Mouse (Mus musculus): ENCODE data around the gene Shc3. TPM values are rescaled to one million over a fixed set of nuclear protein-coding genes. Genes with fewer than 3 reads are reported as not detected.

Gene Shc3
- total RNA-seq, 2 experiments from 2014 or later: 179 to 203 TPM

DNA sequence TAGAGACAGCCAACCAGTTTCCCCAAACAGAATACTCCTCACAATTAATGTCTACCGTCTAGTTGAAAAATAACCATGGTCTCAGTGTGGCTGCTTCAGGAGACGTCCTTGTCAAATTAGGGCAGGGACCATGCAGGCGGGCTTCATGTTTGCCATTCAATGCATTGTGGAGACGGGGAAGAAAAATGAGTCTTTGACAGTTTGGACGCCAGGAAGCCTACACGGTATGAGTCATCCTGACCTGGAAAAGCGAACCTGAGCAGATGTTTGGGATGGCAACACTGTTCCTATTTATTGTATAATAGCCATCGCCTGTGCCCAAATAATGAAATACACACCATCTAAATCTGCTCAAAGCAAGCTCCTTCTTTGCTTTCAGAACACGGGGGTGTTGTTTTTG is 83.9 kb downstream of the Shc3 start:
- no peak for DNase-seq (ENCODE audit: low spot score in 2 of 2)

DNA sequence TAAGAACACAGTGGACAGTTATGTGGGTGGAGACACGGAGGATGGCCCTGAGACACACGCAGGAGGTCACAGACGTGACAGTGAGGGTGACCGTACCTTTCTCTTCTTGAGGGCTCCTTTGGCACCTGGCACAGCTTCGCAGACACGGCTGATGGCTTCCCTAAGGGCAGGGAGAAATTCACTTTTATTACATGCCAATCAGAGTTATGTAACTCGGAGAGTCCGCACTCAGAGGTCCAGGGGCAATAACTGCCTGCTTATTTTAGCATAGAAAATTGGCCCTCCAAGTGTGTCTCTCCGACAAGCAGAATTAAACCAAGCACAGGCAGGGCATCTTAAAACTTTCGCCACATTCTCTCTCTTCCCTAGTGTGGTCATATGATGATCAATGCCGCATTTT is 86.4 kb downstream of the Shc3 start:
- DNase-seq (ENCODE audit: low spot score in 2 of 2): no peak

DNA sequence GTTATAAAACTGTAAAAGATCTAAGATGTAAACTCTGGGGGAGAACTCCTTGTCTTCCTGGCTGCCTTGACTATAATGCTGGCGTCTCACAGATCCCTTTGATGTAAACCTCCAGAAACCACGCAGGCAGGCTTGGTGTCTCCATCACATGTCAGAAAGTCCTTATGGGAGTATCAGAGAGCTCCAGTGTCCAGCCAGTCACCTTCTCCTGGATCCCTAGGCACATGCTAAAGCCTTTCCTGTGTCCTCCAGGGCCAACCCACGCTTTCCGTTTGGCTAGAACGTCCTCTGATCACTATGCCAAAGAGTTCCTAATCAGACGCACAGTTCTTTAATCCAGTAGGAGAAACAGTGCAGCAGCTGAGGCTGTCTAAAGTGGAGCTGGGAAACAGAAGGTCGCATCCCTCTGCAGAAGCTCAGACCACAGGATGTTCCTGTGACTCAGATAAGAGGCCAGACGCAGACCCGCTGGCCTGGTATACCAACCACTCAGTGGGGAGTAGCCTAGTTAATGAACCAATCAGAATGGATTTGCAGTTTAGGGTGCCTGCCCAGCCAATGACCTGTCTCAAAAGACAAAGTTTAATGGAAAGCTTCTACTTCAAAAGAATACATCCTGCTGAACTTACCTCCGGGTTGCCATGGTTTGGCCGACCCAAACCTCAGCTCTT is 88.7 kb downstream of the Shc3 start:
- DNase-seq (ENCODE audit: low spot score in 2 of 2): no peak

DNA sequence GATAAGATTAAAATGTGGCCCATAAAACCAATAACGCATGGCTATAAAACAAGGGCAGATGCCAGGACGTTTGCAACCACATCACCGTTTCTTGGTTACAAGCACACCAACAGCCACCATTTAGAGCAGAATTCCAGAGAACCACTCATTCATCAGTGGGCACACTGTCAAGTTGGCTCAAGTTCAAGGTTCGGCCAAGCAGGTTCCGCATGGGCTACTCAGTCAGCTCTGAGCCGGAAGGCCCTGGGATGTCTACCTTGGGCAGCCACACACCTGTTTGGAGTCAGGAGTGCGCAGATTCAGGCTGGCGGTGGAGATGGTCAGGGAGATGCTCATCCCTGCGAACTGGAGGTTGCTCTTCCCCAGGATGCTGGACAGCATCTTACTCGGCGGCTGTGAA is 89.4 kb downstream of the Shc3 start:
- peak in 1 of 2 experiments; percentile 18 for DNase-seq (ENCODE audit: low spot score in 2 of 2)

DNA sequence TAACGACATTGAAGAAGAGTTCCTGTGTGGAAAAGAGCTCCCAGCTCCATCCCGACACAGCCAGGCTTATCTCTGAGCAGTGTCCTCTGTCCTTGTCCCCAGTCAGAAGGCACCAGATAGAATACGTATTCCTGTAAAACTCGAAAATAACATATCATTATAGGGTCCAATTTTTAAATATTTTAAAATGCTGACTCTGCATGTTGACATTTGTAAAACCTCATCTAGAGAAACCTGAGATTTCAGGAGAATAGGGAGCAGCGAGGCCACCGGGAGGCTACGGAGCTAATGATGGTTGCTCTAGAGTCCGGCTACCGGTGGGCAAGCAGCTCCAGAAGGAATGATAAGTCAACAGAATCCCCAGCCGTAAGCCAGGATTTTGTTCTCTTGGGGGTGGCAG is 92.2 kb downstream of the Shc3 start:
- no peak for DNase-seq (ENCODE audit: low spot score in 2 of 2)

DNA sequence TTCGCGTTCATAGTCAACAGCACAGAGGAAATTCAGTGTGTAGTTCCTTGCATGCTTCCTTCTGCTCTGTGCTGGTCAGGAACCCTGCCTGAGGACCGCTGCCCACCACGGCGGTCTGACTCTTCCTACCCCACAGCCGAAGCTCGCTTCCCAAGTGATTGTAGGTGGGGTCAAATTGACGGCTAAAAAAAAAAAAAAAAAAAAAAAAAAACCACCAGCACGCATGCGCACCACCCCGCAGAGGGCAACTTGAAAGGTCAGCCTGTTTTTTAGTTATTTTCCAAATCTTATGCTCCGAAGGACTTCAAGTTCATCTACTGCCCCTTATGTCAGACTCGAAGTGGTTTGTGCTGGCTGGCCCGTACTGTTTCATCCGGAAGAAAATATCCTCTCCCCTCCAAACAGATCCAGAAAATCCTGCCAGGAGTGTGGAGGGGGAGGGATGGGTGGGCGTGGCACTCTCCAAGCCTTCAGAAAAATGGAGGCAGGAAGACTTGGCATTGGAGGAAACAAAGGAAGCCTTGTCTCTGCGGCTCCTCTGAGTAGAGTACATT is 100.4 kb downstream of the Shc3 start:
- DNase-seq (ENCODE audit: low spot score in 2 of 2): no peak

DNA sequence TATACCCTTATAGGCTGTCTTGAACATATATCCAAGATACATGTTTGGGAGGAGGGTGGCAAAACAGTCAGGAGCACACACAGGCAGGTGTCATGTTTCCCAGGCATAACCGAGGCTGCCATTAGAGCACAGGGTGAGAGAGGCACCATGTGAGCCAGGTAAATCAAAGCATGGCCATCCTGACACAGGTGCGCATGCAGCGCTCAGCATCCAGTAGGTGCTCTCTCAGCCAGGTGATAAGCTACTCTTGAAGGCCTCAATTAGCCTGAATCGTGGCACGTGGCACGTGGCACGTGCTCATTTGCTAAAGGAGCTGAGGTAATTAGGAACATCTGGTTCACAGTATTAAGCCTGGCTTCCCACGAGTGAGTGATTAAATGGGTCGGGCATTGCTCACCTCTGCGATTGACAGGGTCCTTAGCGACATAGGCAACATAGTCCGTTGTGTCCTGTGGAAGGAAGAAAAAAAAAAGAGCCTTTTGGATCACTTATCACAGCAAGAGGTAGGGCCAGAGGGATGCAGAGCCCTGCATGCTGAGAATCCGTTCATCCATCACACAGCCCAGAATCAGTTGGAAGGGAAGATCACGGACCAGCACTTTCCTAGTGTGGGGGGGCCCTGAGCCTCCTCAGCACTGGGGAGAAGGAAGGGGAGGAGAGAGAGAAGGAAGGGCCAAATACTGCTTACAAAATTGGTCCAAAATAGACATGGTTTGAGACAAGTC is 102.9 kb downstream of the Shc3 start:
- no peak for DNase-seq (ENCODE audit: low spot score in 2 of 2)

DNA sequence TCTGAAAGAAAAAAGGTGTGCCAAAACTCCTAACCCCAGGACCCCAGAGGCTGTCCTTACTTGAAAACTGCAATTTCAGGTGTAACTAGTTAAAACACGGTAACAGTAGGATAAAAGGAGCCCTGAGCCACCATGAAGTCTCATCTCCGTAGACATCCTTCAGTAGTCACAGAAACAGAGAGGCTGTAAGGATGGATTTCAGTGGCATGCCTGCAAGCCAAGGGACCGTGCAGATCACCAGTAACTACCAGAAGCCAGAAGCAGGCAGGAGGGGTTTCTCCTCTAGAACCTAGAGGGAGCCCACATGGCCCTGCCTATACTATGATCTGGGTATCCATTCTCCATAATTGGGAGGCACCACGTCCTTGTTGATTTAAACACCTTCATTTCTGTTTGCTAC is 104.9 kb downstream of the Shc3 start:
- DNase-seq (ENCODE audit: low spot score in 2 of 2): no peak

DNA sequence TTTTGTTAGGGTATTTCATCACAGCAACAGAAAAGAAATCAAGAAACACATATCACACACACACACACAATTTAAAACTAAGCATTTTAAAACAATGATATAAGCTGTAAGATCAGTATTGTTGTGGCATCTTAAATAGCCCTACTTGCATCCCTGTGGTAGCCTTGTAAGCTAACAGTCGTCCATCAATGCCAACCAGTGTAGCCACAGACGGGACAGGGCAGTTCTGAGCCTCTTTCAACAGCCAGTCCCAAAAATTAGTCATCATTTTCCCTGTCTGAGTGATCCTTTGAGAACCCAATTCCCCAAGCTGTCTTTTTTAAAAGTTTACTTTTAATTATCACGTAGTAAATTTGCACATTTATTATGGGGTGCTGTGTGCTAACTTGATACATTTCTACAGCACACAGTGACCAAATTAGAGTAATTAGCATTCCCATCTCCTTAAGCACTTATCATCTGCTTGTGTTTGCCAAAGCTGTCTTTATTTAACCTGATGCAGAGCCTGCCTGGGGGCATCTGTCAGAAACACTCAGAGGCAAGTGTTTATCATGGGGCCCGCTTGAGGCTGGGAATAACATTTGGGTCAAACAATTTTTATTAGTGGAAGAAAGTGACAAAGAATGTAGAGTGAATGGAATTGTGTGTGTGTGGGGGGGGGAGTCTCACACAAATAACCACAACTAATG is 112.9 kb downstream of the Shc3 start:
- no peak for DNase-seq (ENCODE audit: low spot score in 2 of 2)

DNA sequence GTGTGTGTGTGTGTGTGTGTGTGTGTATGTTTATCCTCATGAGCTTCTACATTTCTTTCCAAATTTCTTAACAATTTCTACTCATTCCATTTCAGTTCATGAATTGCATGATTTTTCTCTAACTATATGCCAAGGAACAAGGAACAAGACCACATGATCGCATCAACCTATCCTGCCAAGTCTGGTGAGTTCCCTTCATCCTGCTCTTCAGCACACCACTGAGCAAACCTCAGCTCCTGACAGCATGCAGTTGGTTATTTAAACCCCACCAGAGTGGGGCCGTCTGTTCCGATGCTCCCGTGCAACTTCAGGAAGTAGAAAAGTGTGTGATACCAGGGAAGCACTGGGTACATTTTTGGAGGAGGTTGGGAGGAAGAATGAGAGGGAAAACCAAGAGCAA is 122.7 kb downstream of the Shc3 start:
- no peak for DNase-seq (ENCODE audit: low spot score in 2 of 2)

DNA sequence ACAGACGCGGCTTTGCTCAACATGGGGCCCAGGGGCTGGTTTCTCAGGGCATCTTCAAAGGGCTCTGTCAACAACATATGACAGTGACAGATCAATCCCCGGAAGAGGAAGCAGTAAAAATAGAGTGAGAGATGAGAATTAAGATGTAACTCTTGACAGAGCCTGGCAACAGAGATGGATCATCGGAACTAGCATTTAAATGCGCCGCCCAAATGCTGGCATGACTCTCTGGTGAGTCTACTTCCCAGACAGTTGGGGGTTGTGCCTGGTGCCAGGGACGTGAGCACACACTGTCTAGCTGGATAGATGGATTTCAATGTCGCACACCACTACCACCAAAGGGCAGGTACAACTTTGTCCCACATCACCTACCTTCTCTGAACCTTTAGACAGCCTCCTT is 126.3 kb downstream of the Shc3 start:
- no peak for DNase-seq (ENCODE audit: low spot score in 2 of 2)

DNA sequence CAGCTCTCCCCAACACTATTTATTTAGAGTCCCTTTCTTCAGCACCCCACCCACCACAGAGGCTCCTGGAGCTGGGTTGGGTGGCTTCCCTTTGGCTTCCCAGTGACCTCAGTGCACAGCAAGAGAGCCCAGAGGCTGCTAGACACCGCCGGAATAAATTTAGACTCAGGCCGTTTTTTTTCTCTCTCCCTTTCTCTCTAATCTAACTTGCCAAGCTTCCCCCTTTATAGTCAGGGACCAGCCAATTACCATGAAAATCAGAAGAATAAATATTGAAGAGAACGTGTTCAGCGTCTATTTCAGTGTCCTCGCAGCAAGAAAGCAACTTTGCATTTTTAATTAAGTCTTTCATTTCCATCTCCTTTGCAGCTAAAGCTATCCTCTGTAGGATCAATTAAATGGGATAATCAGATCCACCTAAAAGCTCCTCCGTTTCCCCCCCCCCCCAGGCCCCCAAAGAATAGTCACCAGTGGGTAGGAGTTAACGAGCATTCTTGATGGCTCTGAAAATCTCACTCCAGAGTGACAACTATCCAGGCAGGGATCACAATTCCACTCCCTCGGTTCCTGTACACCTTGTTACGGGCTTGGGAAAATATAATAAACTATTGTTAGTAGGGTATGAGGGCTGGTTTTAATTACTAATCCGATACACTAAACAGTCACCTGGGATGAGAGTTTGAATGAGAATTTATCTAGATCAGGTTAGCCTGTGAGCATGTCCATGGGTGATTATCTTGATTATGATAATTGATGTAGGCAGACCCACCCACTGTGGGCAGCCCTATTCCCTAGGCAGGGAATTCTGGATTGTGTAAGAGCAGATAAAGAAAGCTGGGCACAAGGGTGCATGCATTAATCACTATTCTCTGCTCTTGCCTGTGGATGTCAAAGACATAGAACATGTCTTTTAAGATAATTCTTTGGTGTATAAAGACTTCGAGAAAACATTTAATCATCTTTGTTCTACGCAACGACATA is 131.8 kb downstream of the Shc3 start:
- DNase-seq (ENCODE audit: low spot score in 2 of 2): no peak

DNA sequence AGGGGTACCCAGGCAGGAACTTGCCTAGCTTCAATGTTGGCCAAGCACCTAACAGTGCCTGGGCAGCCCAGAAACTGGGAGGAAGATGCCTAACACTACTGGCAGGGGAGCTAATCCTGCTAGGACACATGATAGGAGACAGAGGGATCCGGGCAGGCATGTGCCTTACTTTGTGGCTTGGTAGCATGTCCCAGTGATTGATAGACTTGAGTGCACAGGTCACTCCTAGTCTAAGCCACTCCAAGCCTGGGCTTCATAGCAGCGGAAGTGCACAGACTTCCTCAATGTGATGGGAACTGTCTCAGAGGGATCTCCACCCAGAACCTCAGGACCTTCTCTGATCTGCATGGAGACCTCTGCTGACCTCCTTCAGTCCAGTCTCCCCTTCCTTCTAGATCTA is 134.1 kb downstream of the Shc3 start:
- no peak for DNase-seq (ENCODE audit: low spot score in 2 of 2)

DNA sequence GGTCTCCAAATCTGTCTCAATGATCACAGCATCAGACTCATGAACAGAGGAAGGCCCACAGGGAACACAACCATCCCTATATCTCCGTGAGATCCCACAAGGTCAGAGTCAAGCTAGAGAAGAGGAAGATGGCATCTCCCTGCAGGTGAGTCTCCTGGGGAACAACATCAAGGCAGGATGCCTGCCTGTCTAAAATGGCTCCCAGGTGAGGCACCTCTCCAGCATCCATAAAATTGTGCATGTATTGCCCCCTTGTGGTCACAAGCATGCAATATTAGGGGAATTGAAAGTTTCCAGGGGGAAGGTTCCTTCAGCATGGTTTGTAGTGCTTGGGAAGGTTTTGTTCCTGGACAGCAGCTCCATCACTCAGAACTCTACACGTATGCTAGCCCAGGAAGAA is 134.8 kb downstream of the Shc3 start:
- no peak for DNase-seq (ENCODE audit: low spot score in 2 of 2)

DNA sequence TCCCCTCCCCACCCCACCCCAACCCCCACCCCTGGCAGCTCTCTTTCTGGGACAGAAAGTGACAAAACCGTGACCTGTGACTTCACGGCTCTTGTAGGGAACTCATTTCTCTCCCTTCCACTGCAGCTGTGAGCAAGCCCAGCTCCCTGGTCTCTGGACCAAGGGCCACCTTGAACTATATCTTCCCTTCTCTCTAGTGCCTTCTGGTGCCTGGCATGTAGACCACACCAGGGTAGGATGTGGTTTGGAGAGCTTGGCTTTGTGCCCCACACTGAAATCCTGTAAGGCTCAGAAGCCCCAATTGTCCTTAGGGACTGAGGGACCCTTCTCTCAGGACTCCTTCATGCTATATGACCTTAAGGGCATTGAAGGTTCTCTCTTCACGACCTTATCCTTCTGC is 135.8 kb downstream of the Shc3 start:
- DNase-seq (ENCODE audit: low spot score in 2 of 2): no peak

DNA sequence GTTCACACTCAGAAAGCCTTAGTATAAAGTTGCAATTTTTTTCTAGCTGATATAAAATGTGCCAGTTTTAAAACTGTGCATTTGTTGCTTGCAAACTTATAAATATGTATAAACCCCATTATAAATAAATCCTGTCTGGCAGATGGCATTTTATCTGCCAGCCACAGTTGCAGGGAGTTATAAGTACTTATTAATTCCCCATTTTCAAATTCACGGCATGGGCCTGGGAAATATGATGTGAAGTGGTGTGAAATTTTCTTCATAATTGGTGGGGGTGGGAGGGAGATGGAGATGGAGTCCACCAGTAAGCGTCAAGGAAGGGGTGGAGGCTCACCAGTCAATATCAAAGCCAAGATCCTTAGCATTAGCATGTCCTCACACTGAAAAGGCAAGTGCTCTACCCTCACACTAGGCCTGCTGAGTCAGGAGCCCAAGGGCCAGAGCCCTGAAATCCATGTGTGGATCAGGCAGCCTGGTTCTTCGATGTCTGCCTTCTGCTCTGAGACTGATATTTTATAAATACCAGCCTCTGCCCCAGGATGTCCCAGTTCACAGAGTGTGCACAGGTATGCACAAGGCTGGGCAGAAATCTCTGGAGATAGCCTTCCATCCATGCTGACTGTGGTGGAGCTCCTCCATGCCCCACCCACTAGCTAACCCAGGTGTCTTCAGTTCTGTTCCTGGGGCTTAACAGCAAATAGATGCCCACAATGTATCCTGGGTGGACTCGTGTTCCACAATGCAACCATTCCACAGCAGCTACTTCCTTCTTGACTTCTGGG is 143.4 kb downstream of the Shc3 start:
- DNase-seq (ENCODE audit: low spot score in 2 of 2): no peak

DNA sequence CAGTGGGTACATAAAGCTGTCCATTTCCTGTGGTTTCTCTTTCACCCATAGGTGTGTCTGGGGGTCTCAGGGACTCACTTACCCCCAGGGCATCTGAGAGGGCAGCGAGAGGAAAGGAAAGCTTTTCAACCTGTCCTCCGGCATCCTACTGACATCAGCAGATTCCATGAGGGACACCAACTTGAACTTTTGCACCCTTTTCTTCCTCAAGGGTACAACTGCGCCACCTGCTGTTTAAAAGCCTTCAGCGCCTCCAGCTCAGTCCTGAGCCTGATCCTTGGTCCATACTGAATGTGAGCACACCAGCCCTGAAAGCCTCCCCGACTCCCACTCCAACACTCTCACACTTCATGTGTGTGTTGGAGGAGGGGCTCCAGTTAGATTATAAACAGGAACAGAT is 144.6 kb downstream of the Shc3 start:
- no peak for DNase-seq (ENCODE audit: low spot score in 2 of 2)

DNA sequence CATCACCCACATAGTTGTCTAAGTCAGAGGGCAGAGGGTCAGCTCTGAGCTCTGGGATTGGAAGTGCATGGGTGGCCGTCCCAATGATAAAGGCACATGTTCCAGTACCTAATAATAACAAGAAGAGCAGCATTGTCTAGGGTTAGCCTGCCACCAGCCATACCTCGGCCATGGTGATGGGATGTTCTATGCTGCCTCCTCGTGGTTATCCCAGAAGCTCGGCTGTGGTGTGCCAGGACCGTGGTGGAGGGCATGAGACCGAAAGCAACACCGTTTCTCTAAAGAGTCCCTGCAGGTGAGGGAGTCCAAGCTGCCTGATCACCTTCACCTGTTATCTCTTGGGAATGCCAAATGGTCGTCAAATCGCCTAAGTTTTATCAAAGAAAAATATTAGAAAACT is 145.6 kb downstream of the Shc3 start:
- DNase-seq (ENCODE audit: low spot score in 2 of 2): no peak

DNA sequence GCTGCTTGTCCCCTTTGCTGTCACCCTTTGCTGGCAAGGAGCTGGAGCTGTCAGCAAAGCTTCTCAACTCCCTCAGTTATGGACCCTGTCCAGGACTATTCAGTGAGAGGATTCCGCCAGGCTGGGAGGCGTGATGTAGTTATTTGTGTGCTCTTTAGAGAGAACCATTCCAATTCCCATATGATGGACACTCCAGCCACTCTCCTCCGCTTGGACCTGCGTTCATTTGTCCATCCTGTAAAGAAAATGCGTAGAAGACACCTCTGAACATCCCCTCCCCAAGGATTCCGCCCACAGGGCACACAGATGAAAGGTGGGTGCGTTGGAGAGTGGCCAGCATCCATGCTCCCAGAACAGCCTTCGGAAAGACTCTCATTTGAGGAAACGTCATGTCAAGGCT is 148.4 kb downstream of the Shc3 start:
- peak in 1 of 2 experiments; percentile 50 for DNase-seq (ENCODE audit: low spot score in 2 of 2)

DNA sequence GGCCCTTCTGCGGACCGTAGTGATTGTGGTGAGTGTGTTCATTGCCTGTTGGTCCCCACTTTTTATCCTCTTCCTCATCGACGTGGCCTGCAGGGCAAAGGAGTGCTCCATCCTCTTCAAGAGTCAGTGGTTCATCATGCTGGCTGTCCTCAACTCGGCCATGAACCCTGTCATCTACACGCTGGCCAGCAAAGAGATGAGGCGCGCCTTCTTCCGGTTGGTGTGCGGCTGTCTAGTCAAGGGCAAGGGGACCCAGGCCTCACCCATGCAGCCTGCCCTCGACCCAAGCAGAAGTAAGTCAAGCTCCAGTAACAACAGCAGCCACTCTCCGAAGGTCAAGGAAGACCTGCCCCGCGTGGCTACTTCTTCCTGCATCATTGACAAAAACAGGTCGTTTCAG is 149.7 kb downstream of the Shc3 start:
- no peak for DNase-seq (ENCODE audit: low spot score in 2 of 2)
